Mouse (Mus musculus) liver, adult 2 months (tissue): ENCODE measurements around the gene 2900011O08Rik.
A peak's percentile ranks its signal among the peaks of the same experiment; 100 is the strongest.

Source experiments
- CTCF ChIP-seq: fragments of 200-500 bp; IDR thresholded peaks from 2 replicates; pipeline ENCODE4 v1.5.1; 2011; ENCODE audit warnings: low read depth, low read length, control low read depth
- POLR2A ChIP-seq: fragments of 200-500 bp; IDR thresholded peaks from 2 replicates; pipeline ENCODE4 v1.6.1; 2011; ENCODE audit warnings: low read length, control low read depth; ENCODE audit not compliant: insufficient read depth; ENCODE audit errors: extremely low read depth

DNA sequence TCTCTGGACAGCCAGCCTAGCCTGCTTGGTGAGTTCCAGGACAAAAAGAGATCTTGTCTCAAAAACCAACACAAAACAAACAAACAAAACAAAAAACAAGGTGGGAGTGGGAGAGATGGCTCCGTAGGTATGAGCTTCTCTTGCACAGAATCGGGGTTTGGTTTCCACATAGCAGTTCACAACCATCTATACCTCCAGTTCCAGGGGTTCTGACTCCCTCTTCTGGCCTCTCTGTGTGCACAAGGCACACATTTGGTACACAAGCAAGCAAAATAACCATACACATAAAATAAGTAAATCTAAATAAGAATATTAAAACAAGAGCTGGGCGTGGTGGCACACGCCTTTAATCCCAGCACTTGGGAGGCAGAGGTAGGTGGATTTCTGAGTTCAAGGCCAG is 44.2 kb downstream of the 2900011O08Rik start:
- no peak for TF ChIP-seq POLR2A
- TF ChIP-seq CTCF, result peak; percentile 45; the same call in 1 of the 2 replicates
